Mouse (Mus musculus) spleen, postnatal 4 days (tissue): ENCODE results near the gene Kcnq1.

Experiments
- DNase-seq, 2 experiments: peaks; one replicate each; pipeline ENCODE4 v3.0.0; 2022; ENCODE audit warnings: low spot score in 2 of 2

Gene Kcnq1

GRCm38 (mm10) chr7:143106062-143106461 lies at the start of gene Kcnq1:
Gene Kcnq1, plus strand, starts transcription at chr7:143106362.
- DNase-seq: no peak

GRCm38 (mm10) chr7:143057023-143057422 lies 49.1 kb upstream of the Kcnq1 start:
- DNase-seq: no peak

- no peak for DNase-seq
Measured at GRCm38 (mm10) chr7:143057667-143058220, 48.4 kb upstream of the Kcnq1 start.

GRCm38 (mm10) chr7:143058221-143058697 lies 47.9 kb upstream of the Kcnq1 start:
- DNase-seq: no peak

- DNase-seq: no peak
Measured at GRCm38 (mm10) chr7:143059202-143059870, 46.8 kb upstream of the Kcnq1 start.

GRCm38 (mm10) chr7:143062704-143063103 lies 43.5 kb upstream of the Kcnq1 start:
- no peak for DNase-seq

GRCm38 (mm10) chr7:143064226-143064625 lies 41.9 kb upstream of the Kcnq1 start:
- no peak for DNase-seq

- DNase-seq: no peak
Measured at GRCm38 (mm10) chr7:143065692-143066091, 40.5 kb upstream of the Kcnq1 start.

- no peak for DNase-seq
Measured at GRCm38 (mm10) chr7:143067469-143067868, 38.7 kb upstream of the Kcnq1 start.

GRCm38 (mm10) chr7:143067897-143068296 lies 38.3 kb upstream of the Kcnq1 start:
- no peak for DNase-seq

- DNase-seq: no peak
Measured at GRCm38 (mm10) chr7:143068316-143068881, 37.8 kb upstream of the Kcnq1 start.

- DNase-seq: peak; percentile 92 to 94
Measured at GRCm38 (mm10) chr7:143068882-143069591, 37.1 kb upstream of the Kcnq1 start, which contains the start of gene Tssc4. Gene Tssc4, plus strand, starts transcription at chr7:143069249.

GRCm38 (mm10) chr7:143069751-143070400 lies 36.3 kb upstream of the Kcnq1 start:
- no peak for DNase-seq

- no peak for DNase-seq
Measured at GRCm38 (mm10) chr7:143070506-143071070, 35.6 kb upstream of the Kcnq1 start.

GRCm38 (mm10) chr7:143072605-143073004 lies 33.6 kb upstream of the Kcnq1 start:
- DNase-seq: no peak

GRCm38 (mm10) chr7:143073086-143073485 lies 33.1 kb upstream of the Kcnq1 start:
- peak; percentile 52 to 81 for DNase-seq

GRCm38 (mm10) chr7:143075394-143075793 lies 30.8 kb upstream of the Kcnq1 start:
- DNase-seq: no peak

GRCm38 (mm10) chr7:143077351-143077750 lies 28.8 kb upstream of the Kcnq1 start:
- no peak for DNase-seq

- DNase-seq: no peak
Measured at GRCm38 (mm10) chr7:143082024-143082423, 24.1 kb upstream of the Kcnq1 start.

GRCm38 (mm10) chr7:143083708-143084107 lies 22.5 kb upstream of the Kcnq1 start:
- DNase-seq: no peak

GRCm38 (mm10) chr7:143086366-143086765 lies 19.8 kb upstream of the Kcnq1 start:
- peak; percentile 76 to 89 for DNase-seq
